Mouse (Mus musculus) frontal cortex, adult 2 months (tissue): ENCODE measurements around the gene Olfr30. TPM values are rescaled to one million over a fixed set of nuclear protein-coding genes. Genes with fewer than 3 reads are reported as not detected.
A peak's percentile ranks its signal among the peaks of the same experiment; 100 is the strongest.
"Not testable (repeated sequence)": the region's sequence is repeated elsewhere in the genome, so short reads cannot be mapped to it uniquely, and the experiment has no call there.

Experiments used
- DNase-seq, 2 experiments: peaks; one replicate each; pipeline ENCODE4 v3.0.0; 2022; ENCODE audit warnings: low spot score in 1 of 2; ENCODE audit errors: extremely low spot score in 1 of 2
- polyA plus RNA-seq: library from polyadenylated mRNA; depleted of rRNA; stranded (reverse); fragments of >200 nt; gene quantifications from 2 replicates; pipeline ENCODE4 v1.2.3, GENCODE M21; 2012; rRNA removed

The Olfr30 gene
- 0.06 TPM in 1 of 2 replicates, not detected in the other for polyA plus RNA-seq

GRCm38 (mm10) chr11:58462170-58462569, at the start of gene Olfr30:
Olfr30 (minus strand) TSS chr11:58462270.
- no peak for DNase-seq

- DNase-seq, result not testable (repeated sequence)
These were observed 47.0 kb upstream of the Olfr30 start for GRCm38 (mm10) chr11:58509058-58509457.

- not testable (repeated sequence) for DNase-seq
These were observed 40.4 kb upstream of the Olfr30 start, which contains the start of gene Olfr331 for GRCm38 (mm10) chr11:58502472-58502871. Olfr331 (minus strand) TSS chr11:58502572.

- peak in 1 of 2 experiments; percentile 47 for DNase-seq
These were observed 37.2 kb upstream of the Olfr30 start for GRCm38 (mm10) chr11:58499290-58499689.

- no peak for DNase-seq
These were observed 36.7 kb upstream of the Olfr30 start for GRCm38 (mm10) chr11:58498761-58499160.

- no peak for DNase-seq
These were observed 30.4 kb upstream of the Olfr30 start, which contains the start of gene Olfr332 for GRCm38 (mm10) chr11:58492455-58492854. Olfr332 (minus strand) TSS chr11:58492555.

GRCm38 (mm10) chr11:58453592-58453991, 8.5 kb downstream of the Olfr30 start:
- DNase-seq, result no peak

- no peak for DNase-seq
These were observed 9.3 kb downstream of the Olfr30 start, which contains the start of gene Lypd9 for GRCm38 (mm10) chr11:58452759-58453158. Lypd9 (minus strand) TSS chr11:58452923.

- DNase-seq, result no peak
These were observed 24.2 kb downstream of the Olfr30 start for GRCm38 (mm10) chr11:58437866-58438265.

- no peak for DNase-seq
These were observed 29.8 kb downstream of the Olfr30 start, which contains the start of gene Gm12253 for GRCm38 (mm10) chr11:58432259-58432658. Gm12253 (plus strand) TSS chr11:58432559.

- DNase-seq, result no peak
These were observed 41.3 kb downstream of the Olfr30 start, which contains the start of gene 1810065E05Rik for GRCm38 (mm10) chr11:58420815-58421214. 1810065E05Rik (plus strand) TSS chr11:58421111.

GRCm38 (mm10) chr11:58418336-58418735, 43.7 kb downstream of the Olfr30 start:
- DNase-seq, result peak in 1 of 2 experiments; percentile 5

GRCm38 (mm10) chr11:58408066-58408465, 54.0 kb downstream of the Olfr30 start:
- no peak for DNase-seq

Other genes starting within 250 kb of the Olfr30 start
- gene 4930438A08Rik, start 187.5 kb downstream of the Olfr30 start, polyA plus RNA-seq, result not detected in 2 replicates
- 59.6 and 63.7 TPM in 2 replicates for gene Zfp692, start 155.2 kb downstream of the Olfr30 start, polyA plus RNA-seq
- 50.1 and 52.2 TPM in 2 replicates for gene Zfp672, start 131.9 kb downstream of the Olfr30 start, polyA plus RNA-seq
- gene Sh3bp5l, start 131.5 kb downstream of the Olfr30 start, polyA plus RNA-seq, result 39.9 and 40.8 TPM in 2 replicates
- 0.16 and 0.25 TPM in 2 replicates for gene Lypd8, start 83.2 kb downstream of the Olfr30 start, polyA plus RNA-seq
- not detected in 2 replicates for gene 1810065E05Rik, start 41.2 kb downstream of the Olfr30 start, polyA plus RNA-seq
- not detected in 2 replicates for gene Gm12253, start 29.7 kb downstream of the Olfr30 start, polyA plus RNA-seq
- not detected in 2 replicates for gene Lypd9, start 9.3 kb downstream of the Olfr30 start, polyA plus RNA-seq
- gene Olfr332, start 30.3 kb upstream of the Olfr30 start, polyA plus RNA-seq, result 0.02 TPM in 1 of 2 replicates, not detected in the other
- gene Olfr331, start 40.3 kb upstream of the Olfr30 start, polyA plus RNA-seq, result not detected in 2 replicates
- not detected in 2 replicates for gene Olfr330, start 72.6 kb upstream of the Olfr30 start, polyA plus RNA-seq
- gene Olfr329-ps, start 84.2 kb upstream of the Olfr30 start, polyA plus RNA-seq, result not detected in 2 replicates
- gene Olfr328, start 93.4 kb upstream of the Olfr30 start, polyA plus RNA-seq, result not detected in 2 replicates
- gene Olfr224, start 108.3 kb upstream of the Olfr30 start, polyA plus RNA-seq, result not detected in 2 replicates
- not detected in 2 replicates for gene Olfr325, start 115.5 kb upstream of the Olfr30 start, polyA plus RNA-seq
- gene Olfr324, start 132.8 kb upstream of the Olfr30 start, polyA plus RNA-seq, result 0.02 and 0.06 TPM in 2 replicates
- gene 2210407C18Rik, start 153.8 kb upstream of the Olfr30 start, polyA plus RNA-seq, result not detected in 2 replicates
- not detected in 2 replicates for gene Olfr323, start 168.2 kb upstream of the Olfr30 start, polyA plus RNA-seq
- 0.08 and 0.12 TPM in 2 replicates for gene Trim58, start 178.2 kb upstream of the Olfr30 start, polyA plus RNA-seq
- not detected in 2 replicates for gene Olfr322, start 196.5 kb upstream of the Olfr30 start, polyA plus RNA-seq
- not detected in 2 replicates for gene Olfr320, start 218.8 kb upstream of the Olfr30 start, polyA plus RNA-seq
- gene Olfr319, start 236.9 kb upstream of the Olfr30 start, polyA plus RNA-seq, result not detected in 2 replicates